Mouse (Mus musculus) inflammation-experienced regulatory T-cells, adult 6 months (primary cell): Measurements from ENCODE around the gene Dennd2a. TPM values are rescaled to one million over a fixed set of nuclear protein-coding genes. Genes with fewer than 3 reads are reported as not detected.

Experiments used
- ATAC-seq: one replicate; pipeline ENCODE4 v1.8.0; 2017
- polyA plus RNA-seq, 3 experiments: library from polyadenylated mRNA; unstranded; fragments of 100-300 nt; shearing (Covaris generic); gene quantifications; one replicate each; pipeline ENCODE4 v1.2.1; 2017

Dennd2a gene
- under 1 TPM in 1 of 3 experiments, not detected in 2; 0.42 TPM for polyA plus RNA-seq

DNA sequence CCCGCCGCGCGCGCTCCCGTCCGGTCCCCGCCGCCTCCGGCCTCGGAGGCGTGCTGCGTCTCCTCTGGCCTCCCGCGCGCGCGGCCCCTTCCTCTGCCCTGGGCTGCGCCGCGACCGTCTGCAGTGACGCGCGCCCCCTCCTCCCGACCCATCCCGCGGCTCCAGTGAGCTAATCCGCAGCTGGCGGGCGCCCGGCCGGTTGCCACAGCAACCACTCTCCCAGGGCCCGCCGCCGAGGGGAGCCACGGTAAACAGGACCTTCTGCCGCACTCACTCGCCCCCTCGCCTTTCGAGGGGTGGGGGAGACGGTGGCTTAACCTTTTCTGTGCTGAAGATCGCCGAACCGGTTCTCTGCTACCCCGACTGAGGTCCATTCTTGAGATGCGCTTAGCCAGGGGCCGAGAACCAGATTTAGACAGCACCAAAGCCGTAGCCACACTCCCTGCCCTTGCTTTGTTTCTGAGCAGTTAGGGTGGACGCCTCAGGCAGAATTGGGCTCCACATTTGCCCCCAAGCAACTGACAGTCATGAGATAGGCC, at the start of gene Dennd2a:
Dennd2a (minus strand) TSS at position 145 of the 539 bp plus-strand sequence.
- no peak for ATAC-seq

DNA sequence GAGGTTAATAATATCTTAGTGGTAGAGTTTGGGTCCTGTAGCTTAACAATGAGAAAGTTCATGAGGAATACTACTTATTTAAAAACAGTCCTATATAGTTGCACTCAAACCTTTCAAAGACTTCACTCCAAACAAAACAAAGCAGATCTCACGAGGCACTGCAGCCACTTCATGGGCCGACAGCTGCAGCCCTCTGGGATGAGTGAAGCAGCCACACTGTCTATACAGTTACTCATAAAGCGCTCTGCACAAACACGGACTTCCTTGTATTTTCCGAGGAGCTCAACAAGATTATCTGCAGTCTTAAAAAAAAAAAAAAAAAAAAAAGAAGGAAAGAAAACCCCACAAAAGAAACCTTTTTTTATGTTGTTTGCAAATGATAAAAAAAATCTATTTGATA, 49.7 kb upstream of the Dennd2a start:
- no peak for ATAC-seq

DNA sequence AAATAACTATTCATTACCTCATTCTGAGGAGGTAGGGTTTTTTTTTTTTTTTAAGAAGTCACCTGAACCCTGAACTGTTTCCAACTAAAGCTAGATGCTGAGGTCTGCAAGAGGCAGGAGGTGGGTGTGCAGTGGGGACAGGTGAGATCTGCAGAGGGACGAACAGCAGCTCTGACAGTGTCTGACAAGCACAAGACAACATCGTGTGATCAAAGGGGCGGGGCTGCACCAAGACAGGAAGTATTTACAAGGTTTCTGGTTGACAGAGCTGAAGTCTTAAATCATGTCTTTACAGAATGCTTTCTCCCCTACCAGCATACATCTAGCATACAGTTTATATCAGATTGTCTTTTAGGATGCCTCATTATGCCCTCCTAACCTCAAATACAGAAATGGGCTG, 49.2 kb upstream of the Dennd2a start:
- peak; percentile 77 for ATAC-seq

DNA sequence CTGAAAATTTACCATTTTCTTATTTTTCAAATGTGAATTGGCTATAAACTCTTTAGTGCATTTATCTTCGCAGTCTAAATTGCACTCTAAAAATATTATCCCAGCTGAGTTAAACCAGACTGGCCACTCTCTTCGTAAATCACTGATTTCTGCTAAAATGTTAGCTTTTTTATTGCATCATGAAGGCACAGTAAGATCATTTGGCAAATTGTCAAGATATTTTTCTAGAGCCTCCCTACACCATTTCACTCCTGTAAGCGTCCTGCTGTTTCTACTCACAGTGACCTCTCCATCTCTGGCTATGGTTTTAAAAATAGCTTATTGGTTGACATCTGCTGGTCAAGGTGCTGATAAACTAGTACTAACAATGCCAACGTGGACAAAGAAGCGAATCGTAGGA, 48.4 kb upstream of the Dennd2a start:
- ATAC-seq = no peak

DNA sequence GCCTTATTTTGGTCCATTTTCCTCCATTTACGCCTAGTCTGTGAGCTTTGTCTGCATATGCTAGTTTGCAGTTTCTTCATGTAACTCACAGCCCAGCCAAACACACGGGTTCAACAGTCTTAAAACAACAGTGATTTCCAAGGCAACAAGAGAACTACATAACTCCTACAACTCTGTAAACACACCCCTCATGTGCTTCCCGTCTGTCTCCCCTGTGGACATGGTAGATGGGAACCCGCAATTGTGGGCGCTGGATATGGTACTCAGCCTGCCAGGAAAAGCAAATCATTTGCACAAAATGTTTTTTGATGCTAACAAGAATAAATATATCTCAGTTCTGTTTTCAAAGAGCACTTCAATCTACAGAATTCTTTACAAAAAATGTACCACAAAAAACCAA, 46.9 kb upstream of the Dennd2a start:
- no peak for ATAC-seq

DNA sequence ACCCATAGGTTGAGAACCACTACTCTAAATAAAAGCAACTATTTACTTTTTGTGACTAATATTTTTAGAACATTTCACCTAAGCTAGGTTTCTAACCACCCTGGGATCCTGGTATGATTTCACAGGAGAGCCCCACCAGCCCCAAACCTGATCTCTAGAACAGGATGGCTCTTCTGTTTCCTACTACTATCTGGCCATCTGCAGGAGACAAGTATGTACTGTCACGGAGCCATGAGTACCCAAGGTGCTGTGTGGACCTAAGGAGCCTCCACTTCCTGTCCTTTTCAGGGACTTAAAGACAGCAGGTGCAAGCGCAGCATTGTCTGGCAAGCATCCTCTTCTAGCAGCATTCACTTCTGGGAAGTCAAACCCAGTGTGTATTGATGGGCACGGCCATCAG, 44.2 kb upstream of the Dennd2a start:
- ATAC-seq = no peak

DNA sequence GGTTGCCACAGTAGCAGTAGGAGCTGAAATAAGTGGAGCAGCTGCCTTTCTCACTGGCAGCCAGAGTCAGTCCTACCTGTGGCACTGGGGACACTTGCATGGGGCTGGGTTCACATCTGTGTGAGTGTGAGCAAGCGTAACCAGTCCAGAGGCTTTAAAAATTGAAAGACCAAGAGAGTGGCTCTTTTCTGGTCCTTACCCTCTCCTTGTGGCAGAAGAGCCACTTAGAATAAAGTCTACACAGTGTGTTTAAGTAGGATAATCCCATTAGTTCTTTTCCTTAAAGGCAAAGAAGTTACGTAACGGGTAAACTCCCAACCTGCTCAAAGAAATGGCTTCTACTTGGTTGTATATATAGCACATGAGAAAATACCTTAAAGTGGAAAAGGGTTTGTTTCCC, 43.2 kb upstream of the Dennd2a start:
- ATAC-seq = no peak

DNA sequence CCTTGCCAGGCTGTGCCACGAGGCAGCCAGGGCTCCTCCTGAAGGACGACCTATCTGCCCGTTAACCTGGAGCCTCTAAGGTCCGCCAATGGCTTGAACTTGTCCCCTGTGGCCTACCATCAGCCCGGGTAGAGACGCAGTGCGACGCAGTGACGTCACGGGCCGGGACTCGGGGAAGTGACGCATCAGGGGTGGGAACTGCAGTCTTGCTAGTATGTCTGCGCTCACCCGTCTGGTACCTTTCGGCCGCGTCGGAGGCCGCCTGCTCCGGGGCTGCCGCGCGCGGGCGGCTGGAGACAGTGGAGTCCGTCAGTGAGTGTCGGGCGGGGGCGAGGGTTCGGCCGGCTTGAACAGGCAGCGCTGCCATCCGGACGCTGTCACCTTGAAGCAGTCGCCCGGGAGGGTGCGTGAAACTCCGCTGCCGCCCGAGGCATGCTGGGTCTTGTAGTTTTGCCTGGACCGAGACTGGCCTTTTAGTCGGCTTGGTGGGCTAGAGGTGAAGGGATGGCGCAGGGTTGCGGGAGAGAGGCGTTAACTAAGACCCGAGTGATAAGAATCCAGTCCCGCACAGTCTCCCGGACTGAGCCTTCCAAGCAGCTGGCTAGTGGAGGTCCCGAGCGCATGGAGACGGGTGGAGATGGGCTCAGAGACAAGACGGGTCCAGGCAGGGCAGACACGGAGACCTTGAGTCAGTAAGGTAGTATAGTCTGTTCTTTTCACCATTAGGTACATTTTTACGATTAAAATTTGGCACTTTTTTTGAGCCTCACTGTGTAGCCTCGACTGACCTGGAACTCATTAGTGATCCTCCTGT, 34.9 kb upstream of the Dennd2a start, which contains the start of gene Ndufb2:
Ndufb2 (plus strand) TSS at position 174 of the 814 bp plus-strand sequence.
- peak; percentile 99 for ATAC-seq

DNA sequence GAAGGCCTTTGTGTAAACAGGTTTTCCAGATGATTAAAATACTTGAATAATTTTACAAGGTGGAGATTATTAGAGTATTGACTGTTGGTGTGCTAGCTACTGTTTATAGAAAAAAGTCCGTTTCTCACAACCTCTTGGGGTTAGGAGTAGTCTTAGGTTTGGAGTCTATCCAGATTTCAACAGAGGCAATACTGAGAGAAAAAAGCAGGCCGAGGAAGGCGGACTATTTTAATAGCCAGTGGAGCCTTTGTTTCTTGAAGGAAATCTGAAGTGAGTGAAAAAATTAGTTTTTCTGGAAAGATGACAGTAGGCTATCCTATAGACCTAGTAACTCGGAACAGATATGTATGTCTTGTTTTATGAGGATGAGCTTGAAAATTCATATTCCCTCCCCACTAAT, 33.8 kb upstream of the Dennd2a start:
- no peak for ATAC-seq

DNA sequence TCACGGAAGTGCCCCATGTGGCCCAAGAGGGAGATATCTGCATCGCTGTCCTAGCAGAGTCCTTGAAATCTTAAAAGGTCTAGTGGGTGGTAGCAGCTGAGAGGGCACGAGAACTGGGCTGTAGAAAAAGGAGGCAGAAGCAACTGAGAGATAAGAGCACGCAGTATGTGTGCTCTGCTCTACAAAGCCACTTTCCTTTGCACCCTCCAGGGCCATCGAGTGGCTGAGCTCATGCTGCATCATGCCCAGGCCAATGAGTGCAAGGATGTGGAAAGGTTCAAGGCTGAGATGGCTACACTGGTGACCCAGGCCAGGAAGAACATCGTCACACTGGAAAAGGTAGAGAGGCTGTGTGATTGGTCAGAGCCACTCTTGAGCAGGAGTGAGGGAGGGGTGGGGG, 27.9 kb upstream of the Dennd2a start, which contains the start of gene Gm42420:
Gm42420 (plus strand) TSS at position 237 of the 400 bp plus-strand sequence.
- ATAC-seq = no peak

DNA sequence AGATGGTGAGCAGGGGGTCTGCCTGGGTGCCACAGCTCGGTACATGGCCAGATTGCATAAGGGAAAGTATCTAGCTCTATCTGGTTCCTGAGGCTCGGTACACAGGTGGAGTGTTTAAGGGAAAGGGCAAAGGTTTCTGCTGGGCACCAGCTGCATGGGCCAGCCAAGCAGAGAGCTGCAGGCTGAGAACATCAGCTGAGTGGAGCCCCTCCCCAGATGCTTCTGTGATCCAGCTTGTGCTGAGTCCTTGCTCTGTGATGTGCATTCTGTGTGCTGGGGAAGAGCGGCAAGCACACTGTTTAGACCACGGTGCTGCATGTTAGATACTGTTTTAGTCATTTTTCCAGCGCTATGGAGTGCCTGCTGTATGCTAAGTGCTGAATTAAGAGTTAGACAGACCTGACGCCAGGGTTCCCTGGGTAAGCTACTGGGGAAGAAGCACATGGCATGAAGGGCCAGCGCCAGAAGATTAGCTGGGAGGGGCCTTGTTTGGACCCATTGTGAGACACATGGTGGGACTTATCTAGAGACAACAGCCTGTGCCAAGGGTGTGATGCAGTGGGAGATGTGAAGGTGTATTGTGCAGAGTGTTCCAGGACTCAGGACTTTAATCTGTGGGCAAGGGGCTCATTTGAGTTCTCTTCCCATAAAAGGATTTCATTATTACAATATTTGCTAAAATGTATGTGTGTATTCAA, 23.6 kb upstream of the Dennd2a start:
- ATAC-seq = no peak

DNA sequence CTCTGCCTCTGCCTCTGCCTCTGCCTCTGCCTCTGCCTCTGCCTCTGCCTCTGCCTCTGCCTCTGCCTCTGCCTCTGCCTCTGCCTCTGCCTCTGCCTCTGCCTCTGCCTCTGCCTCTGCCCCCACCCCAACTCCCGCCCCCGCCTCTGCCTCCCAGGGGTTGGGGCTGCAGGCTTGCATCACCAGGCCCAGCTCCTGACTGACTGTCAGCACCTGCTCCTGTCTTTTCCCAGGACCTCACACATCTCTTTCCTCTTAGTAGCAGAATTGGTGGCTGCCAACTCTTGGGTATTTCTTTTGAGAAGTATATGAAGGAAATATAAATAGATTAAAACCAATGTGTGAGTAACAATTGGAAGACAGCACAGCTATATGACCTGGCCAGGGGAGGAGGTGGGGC, 22.9 kb upstream of the Dennd2a start:
- no peak for ATAC-seq

DNA sequence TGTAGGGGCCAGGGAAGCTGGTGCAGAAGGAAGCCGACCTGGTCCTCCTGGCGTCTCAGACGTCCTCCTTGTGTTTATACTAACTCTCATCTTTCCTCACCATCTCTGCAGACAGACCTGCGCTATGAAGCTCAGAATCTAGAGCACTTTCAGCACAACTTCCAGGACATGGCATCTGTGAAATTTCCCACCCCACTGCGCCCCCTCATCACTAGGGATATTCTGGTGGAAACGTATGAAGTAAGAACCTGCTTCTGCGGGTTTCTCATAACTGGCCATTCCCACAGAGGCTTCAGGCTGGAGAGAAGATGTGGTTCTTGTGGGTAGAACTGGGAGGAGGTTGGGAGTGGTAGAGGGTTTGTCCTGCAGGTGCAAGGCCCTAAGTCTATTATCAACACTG, 21.9 kb upstream of the Dennd2a start:
- no peak for ATAC-seq

DNA sequence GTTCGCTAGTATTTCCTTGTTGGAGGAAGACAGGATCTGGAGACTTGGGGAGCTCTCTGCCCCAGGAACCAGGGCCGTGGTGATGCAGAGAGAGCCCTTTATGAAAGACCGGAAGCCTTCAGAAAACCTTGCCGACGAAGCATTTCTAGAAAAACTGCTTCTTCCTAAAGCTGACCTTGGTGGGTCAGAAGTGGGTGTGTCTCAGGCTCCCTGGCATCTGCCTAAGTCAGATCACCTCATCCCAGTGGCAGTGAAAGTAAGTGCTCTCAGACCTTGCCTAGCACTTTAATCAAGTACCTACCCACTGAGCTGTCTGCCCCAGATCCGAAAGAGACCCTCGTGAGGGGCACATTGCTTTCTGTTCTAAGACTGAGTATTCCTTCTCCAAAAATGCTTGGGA, 17.3 kb upstream of the Dennd2a start:
- no peak for ATAC-seq

DNA sequence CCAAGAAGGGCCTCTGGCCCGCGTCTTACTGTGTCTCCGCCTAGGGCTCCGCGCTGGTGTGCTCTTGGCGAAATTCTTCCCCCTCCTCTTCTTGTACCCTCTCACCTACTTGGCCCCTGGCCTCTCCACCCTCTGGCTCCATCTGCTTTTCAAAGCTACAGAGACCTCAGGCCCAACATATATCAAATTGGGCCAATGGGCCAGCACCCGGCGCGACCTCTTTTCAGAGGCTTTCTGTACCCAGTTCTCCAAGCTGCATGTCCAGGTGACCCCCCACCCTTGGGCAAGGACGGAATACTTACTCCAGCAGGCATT, 16.8 kb upstream of the Dennd2a start:
- ATAC-seq = no peak

DNA sequence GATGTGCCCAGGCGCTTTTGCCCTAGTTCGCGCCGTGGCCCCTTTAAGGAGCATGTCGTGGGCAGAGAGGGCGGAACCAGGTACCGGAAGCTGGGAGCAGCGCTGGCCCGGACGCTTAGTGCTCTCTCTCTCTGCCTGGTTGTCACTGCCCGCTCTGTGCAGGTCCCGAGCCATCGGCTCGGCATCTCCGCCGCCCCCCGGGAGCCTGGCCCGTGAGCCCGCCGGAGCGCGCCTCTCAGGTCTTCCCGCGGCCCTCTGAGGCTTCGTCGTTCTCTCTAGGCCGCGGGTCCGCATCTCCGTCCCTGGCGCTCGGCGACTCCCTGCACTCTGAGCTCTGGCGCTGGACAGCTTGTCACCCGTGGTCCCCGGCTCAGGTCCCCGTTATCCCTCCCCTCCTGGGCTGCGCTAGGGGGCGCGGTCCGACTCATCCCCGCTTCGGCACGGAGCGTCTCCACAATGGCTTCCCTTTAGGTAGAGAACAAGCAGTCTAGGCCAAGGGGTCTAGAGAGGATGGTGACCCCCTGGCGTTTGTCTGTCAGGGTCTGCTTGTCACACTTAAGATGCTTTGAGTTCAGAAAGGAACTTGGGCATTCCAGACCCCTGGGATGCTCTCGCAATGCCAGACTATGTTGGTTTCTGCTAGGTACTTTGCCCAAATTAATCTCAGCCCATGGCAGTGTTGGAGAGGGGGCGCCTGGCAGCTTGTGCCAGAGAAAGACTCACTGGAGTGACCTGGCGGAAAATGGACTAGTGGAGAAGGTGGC, 16.3 kb upstream of the Dennd2a start, which contains the start of gene Adck2:
Adck2 (plus strand) TSS at position 83 of the 764 bp plus-strand sequence.
- peak; percentile 98 for ATAC-seq

DNA sequence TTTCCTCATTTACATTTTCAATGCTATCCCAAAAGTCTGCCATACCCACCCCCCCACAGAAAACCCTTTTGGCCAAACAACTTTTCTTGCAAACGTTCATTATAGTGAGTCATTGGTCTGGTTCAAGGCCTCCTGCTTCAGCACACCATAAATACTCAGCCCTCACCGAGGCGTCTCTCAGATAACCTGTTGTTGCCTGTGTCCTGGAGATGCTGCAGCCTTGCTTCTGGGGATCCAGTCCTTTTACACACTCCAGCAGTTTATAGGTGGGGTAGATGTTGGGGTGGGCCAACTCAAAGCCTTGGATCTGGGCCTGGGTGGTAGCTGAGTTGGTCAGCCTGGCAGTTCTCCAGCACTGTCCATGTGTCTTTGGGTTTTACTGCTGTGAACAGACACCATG, 12.8 kb upstream of the Dennd2a start:
- no peak for ATAC-seq

DNA sequence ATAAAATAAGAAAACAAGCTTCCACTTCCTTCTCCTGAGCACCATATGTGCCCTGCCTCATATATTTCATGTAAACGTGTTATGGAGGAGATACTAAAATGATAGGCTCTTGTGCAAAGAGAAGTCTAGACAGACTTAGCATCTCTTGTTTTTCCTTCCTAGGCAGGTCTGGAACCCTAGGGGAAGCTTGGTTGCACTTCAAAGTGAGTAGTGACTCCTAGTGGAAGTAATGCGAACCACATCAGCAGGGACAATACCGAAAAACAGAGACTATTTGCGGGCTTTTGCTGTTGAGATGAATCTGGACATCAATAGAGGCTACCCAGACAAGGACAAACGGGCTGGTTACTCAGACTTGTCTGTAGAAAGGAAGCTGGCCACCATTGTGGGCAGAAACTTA, 9.9 kb upstream of the Dennd2a start:
- peak; percentile 74 for ATAC-seq

DNA sequence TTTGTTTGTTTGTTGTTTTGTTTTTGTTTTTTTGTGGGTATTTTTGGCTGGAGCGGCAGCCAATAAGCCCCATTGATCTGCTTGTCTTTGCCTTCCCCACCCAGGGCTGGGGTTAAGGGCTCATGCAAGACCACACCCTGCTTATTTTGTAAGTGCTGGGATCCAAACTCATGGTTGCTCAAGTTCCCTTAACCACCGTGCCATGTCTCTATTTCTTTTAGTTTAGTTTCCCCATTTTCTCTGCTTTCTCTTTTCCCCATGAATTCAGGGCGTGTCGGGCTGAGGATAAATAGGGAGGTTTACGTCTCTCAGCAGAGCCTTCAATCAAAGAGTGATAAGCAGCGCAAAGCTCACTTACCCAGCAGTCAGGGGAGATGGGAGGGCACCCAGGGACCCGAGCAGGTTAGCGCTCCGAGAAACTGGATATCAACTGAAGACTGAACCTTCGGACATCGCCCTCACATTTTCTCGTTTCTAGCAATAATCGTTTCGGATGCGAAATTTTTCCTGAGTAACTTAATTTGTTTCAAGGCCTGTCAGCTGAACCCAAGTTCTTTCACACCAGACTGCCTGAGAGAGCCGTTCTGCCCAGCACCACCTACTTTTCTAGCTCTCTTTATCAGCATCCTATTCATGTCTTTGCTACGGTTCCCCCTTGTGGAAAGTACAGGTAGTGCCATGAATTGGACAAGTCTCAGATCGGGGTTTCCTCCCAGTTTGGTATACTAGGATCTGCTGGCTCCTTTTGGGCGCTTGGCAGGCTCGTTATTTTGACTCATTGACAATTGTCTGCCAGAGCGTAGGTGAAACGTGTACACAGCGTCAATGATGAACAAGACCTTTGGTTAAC, 4.7 kb upstream of the Dennd2a start:
- peak; percentile 92 for ATAC-seq

DNA sequence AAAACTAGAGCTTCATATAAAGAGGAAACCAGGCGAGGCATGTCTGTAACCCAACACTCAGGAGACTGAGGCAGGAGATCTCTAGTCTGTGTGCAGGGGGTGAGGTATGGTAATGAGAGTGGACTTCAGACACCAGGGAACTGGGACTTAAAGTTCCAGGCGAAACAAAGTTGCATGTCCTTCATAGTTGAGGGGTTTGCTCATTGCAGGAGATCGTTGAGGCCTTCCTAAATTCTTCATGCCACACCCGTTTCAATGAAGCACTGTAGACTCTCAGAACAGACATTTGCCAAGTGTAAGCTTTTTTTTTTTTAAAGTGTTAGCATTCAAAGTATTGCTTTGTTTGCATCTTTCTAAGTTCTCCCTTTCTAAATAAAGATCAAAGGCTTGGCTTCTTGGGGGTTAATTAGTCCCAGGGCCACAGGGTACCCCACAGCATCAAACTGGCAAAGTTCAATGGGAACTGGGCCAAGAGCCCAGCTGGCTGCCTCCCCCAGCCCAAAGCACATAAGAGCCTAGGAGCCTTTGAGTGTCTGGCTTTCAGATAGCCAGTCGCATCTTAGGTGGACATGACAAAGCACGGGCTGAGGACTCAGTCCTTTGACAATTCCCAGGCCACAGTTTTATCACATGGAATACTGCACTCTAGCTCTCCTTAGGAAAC, 1.7 kb upstream of the Dennd2a start:
- no peak for ATAC-seq

DNA sequence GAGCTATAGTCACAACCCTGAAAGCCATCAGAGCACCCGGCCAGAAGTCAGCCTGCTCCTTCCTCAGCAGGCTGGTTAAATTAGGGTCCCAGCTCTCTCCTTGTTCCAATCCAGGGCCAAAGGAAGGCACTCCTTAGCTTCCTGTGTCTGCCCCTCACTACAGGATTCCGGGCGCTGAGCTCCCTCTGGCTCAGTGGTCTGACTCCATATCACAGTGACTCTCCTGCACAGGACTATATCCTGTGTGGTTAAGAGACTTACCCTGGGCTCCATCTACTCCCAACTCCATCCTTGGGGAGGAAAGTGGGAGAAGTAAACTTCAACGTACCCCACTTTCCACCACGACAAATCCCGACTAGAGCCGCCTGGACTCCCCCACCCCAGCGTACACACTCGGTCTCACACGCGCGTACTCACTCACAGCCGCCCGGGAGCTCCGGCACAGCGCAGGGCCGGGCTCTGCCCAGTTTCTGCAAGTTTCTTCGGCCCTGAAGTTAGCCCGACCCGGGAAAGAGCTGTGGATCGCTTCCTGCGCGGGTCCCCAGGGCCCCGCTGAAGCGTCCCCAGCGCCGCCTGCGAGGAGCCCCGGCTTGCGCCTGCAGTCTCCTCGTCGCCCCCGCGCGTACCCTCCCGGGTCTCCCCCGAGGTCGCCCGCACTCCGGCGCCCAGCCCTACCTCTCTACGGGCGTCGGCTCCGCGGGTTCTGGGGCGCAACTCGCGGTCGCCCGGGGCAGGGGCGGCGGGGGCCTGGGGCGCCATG, 587 bp downstream of the Dennd2a start:
- no peak for ATAC-seq
